Mouse (Mus musculus) small intestine, adult 2 months (tissue): Measurements from ENCODE around the gene Cdh13.

ENCODE experiments used
- CTCF ChIP-seq: fragments of 200-500 bp; IDR thresholded peaks from 2 replicates; pipeline ENCODE4 v1.5.1; 2012; ENCODE audit warnings: low read depth, mild to moderate bottlenecking, control low read depth, inconsistent platforms, low read length, moderate library complexity, mixed read lengths; ENCODE audit not compliant: insufficient replicate concordance, insufficient read length; ENCODE audit errors: extremely low read depth
- POLR2A ChIP-seq: fragments of 200-500 bp; IDR thresholded peaks from 2 replicates; pipeline ENCODE4 v1.6.1; 2012; ENCODE audit warnings: low read depth, mild to moderate bottlenecking, control low read depth, inconsistent platforms, low read length, moderate library complexity

DNA sequence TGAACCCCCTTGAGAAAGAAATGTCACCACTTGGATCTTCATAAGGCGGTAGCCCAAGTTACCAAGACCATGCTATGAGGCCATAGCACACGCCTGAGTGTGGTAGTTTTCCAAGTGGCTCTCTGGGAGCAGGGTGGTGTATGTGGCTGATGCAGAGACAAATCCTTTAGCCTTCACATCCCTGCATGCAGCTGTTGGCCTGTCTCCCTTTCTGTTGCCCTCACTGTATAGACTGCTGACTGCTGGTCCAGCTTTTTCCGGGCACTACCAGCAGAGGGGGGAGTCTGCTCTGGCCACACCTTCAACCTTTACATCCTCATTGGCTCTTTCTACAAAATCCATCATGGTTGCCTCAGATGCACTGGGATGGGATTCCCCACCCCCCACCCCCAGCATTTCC lies 844.7 kb downstream of the Cdh13 start:
- TF ChIP-seq CTCF = no peak
- no peak for TF ChIP-seq POLR2A
